Mouse (Mus musculus): ENCODE data around the gene C2cd2. TPM values are rescaled to one million over a fixed set of nuclear protein-coding genes. Genes with fewer than 3 reads are reported as not detected.
"Not testable (repeated sequence)": the region's sequence is repeated elsewhere in the genome, so short reads cannot be mapped to it uniquely, and the experiment has no call there.

C2cd2 gene
- polyA plus RNA-seq, 1 experiment from 2014 or later: 19.2 TPM

GRCm38 (mm10) chr16:97956011-97956410 lies 6.4 kb downstream of the C2cd2 start:
- peaks cover 45% of the 10 kb centered on the region for H3K36me3 ChIP-seq (ENCODE audit: control insufficient read depth, insufficient read depth, low read length)
- no peak overlapping the region for H3K27ac ChIP-seq (ENCODE audit: low read length)
- H3K27me3 ChIP-seq (ENCODE audit: control insufficient read depth, insufficient read depth, low read length): no peaks in the 10 kb centered on the region
- 80% methylated on average over 2 of the region's 2 CpGs for WGBS
- no peak for ATAC-seq (ENCODE audit: insufficient number of reproducible peaks, insufficient read depth, low FRiP score, low read depth)
- H3K4me1 ChIP-seq (ENCODE audit: control insufficient read depth, insufficient read depth, low read length): no peaks in the 10 kb centered on the region
- H3K9ac ChIP-seq (replicated peaks; ENCODE audit: low read depth, low read length): no peak overlapping the region
- no peak overlapping the region for H3K4me2 ChIP-seq (replicated peaks; ENCODE audit: low read depth, low read length)
- no peaks in the 10 kb centered on the region for H3K9me3 ChIP-seq (ENCODE audit: control insufficient read depth, low read depth, low read length)
- no peak overlapping the region for H3K4me3 ChIP-seq (ENCODE audit: low read depth, low read length)

GRCm38 (mm10) chr16:97953300-97953699 lies 9.1 kb downstream of the C2cd2 start:
- peaks cover 62% of the 10 kb centered on the region for H3K36me3 ChIP-seq (ENCODE audit: control insufficient read depth, insufficient read depth, low read length)

GRCm38 (mm10) chr16:97952801-97953200 lies 9.6 kb downstream of the C2cd2 start:
- Histone ChIP-seq H3K27me3 (ENCODE audit: control insufficient read depth, insufficient read depth, low read length) (no peaks in the 10 kb centered on the region), H3K36me3 (ENCODE audit: control insufficient read depth, insufficient read depth, low read length) (peaks cover 62% of the 10 kb centered on the region), H3K27ac (ENCODE audit: low read length) (no peak overlapping the region), H3K9me3 (ENCODE audit: control insufficient read depth, low read depth, low read length) (no peaks in the 10 kb centered on the region), H3K4me3 (ENCODE audit: low read depth, low read length) (no peak overlapping the region), H3K4me1 (ENCODE audit: control insufficient read depth, insufficient read depth, low read length) (no peaks in the 10 kb centered on the region), H3K9ac (replicated peaks; ENCODE audit: low read depth, low read length) (no peak overlapping the region), H3K4me2 (replicated peaks; ENCODE audit: low read depth, low read length) (no peak overlapping the region)
- 0 out of 2 replicates have a peak, but pooled peaks have one; percentile 46 for ATAC-seq (ENCODE audit: insufficient number of reproducible peaks, insufficient read depth, low FRiP score, low read depth)
- 82% methylated on average over 9 of the region's 9 CpGs for WGBS

More at GRCm38 (mm10) chr16:97953300-97953699, 9.1 kb downstream of the C2cd2 start:
- H3K9me3 ChIP-seq (ENCODE audit: control insufficient read depth, low read depth, low read length): no peaks in the 10 kb centered on the region
- ATAC-seq (ENCODE audit: insufficient number of reproducible peaks, insufficient read depth, low FRiP score, low read depth): no peak
- no peak overlapping the region for H3K4me3 ChIP-seq (ENCODE audit: low read depth, low read length)
- H3K4me2 ChIP-seq (replicated peaks; ENCODE audit: low read depth, low read length): no peak overlapping the region
- H3K9ac ChIP-seq (replicated peaks; ENCODE audit: low read depth, low read length): no peak overlapping the region
- no peaks in the 10 kb centered on the region for H3K27me3 ChIP-seq (ENCODE audit: control insufficient read depth, insufficient read depth, low read length)
- no peak overlapping the region for H3K27ac ChIP-seq (ENCODE audit: low read length)
- 68% methylated on average over 2 of the region's 2 CpGs for WGBS
- H3K4me1 ChIP-seq (ENCODE audit: control insufficient read depth, insufficient read depth, low read length): no peaks in the 10 kb centered on the region

- WGBS: 92% methylated on average over 4 of the region's 4 CpGs
- Histone ChIP-seq H3K4me3 (ENCODE audit: low read depth, low read length) (no peak overlapping the region), H3K36me3 (ENCODE audit: control insufficient read depth, insufficient read depth, low read length) (peaks cover 62% of the 10 kb centered on the region), H3K4me1 (ENCODE audit: control insufficient read depth, insufficient read depth, low read length) (no peaks in the 10 kb centered on the region), H3K9ac (replicated peaks; ENCODE audit: low read depth, low read length) (no peak overlapping the region), H3K27me3 (ENCODE audit: control insufficient read depth, insufficient read depth, low read length) (no peaks in the 10 kb centered on the region), H3K9me3 (ENCODE audit: control insufficient read depth, low read depth, low read length) (no peaks in the 10 kb centered on the region), H3K4me2 (replicated peaks; ENCODE audit: low read depth, low read length) (no peak overlapping the region), H3K27ac (ENCODE audit: low read length) (no peak overlapping the region)
- ATAC-seq (ENCODE audit: insufficient number of reproducible peaks, insufficient read depth, low FRiP score, low read depth): no peak
These were observed 10.0 kb downstream of the C2cd2 start for GRCm38 (mm10) chr16:97952371-97952770.

- ATAC-seq (ENCODE audit: insufficient number of reproducible peaks, insufficient read depth, low FRiP score, low read depth): no peak
- Histone ChIP-seq H3K27me3 (ENCODE audit: control insufficient read depth, insufficient read depth, low read length) (no peaks in the 10 kb centered on the region), H3K4me3 (ENCODE audit: low read depth, low read length) (no peak overlapping the region), H3K9me3 (ENCODE audit: control insufficient read depth, low read depth, low read length) (no peaks in the 10 kb centered on the region), H3K27ac (ENCODE audit: low read length) (no peak overlapping the region), H3K36me3 (ENCODE audit: control insufficient read depth, insufficient read depth, low read length) (peaks cover 54% of the 10 kb centered on the region), H3K9ac (replicated peaks; ENCODE audit: low read depth, low read length) (no peak overlapping the region), H3K4me1 (ENCODE audit: control insufficient read depth, insufficient read depth, low read length) (no peaks in the 10 kb centered on the region), H3K4me2 (replicated peaks; ENCODE audit: low read depth, low read length) (no peak overlapping the region)
- WGBS: 94% methylated on average over 8 of the region's 8 CpGs
These were observed 12.3 kb downstream of the C2cd2 start for GRCm38 (mm10) chr16:97950061-97950460.

GRCm38 (mm10) chr16:97948836-97949235 lies 13.6 kb downstream of the C2cd2 start:
- Histone ChIP-seq H3K9ac (replicated peaks; ENCODE audit: low read depth, low read length) (no peak overlapping the region), H3K4me3 (ENCODE audit: low read depth, low read length) (no peak overlapping the region), H3K36me3 (ENCODE audit: control insufficient read depth, insufficient read depth, low read length) (peaks cover 45% of the 10 kb centered on the region), H3K9me3 (ENCODE audit: control insufficient read depth, low read depth, low read length) (no peaks in the 10 kb centered on the region), H3K4me1 (ENCODE audit: control insufficient read depth, insufficient read depth, low read length) (no peaks in the 10 kb centered on the region), H3K27me3 (ENCODE audit: control insufficient read depth, insufficient read depth, low read length) (no peaks in the 10 kb centered on the region), H3K4me2 (replicated peaks; ENCODE audit: low read depth, low read length) (no peak overlapping the region), H3K27ac (ENCODE audit: low read length) (no peak overlapping the region)
- WGBS: 74% methylated on average over 4 of the region's 4 CpGs
- ATAC-seq (ENCODE audit: insufficient number of reproducible peaks, insufficient read depth, low FRiP score, low read depth): no peak

GRCm38 (mm10) chr16:97946993-97947392 lies 15.4 kb downstream of the C2cd2 start:
- not testable (repeated sequence) for H3K4me1 ChIP-seq (ENCODE audit: control insufficient read depth, insufficient read depth, low read length); ATAC-seq (ENCODE audit: insufficient number of reproducible peaks, insufficient read depth, low FRiP score, low read depth); H3K27ac ChIP-seq (ENCODE audit: low read length); H3K4me2 ChIP-seq (replicated peaks; ENCODE audit: low read depth, low read length); H3K9me3 ChIP-seq (ENCODE audit: control insufficient read depth, low read depth, low read length); H3K4me3 ChIP-seq (ENCODE audit: low read depth, low read length); H3K9ac ChIP-seq (replicated peaks; ENCODE audit: low read depth, low read length); H3K27me3 ChIP-seq (ENCODE audit: control insufficient read depth, insufficient read depth, low read length)
- peaks cover 27% of the 10 kb centered on the region for H3K36me3 ChIP-seq (ENCODE audit: control insufficient read depth, insufficient read depth, low read length)
- WGBS: 80% methylated on average over 2 of the region's 2 CpGs

- no peak for ATAC-seq (ENCODE audit: insufficient number of reproducible peaks, insufficient read depth, low FRiP score, low read depth)
- no peaks in the 10 kb centered on the region for H3K9me3 ChIP-seq (ENCODE audit: control insufficient read depth, low read depth, low read length)
- H3K4me3 ChIP-seq (ENCODE audit: low read depth, low read length): no peak overlapping the region
- H3K4me2 ChIP-seq (replicated peaks; ENCODE audit: low read depth, low read length): no peak overlapping the region
- no peak overlapping the region for H3K9ac ChIP-seq (replicated peaks; ENCODE audit: low read depth, low read length)
- no peaks in the 10 kb centered on the region for H3K4me1 ChIP-seq (ENCODE audit: control insufficient read depth, insufficient read depth, low read length)
- H3K27me3 ChIP-seq (ENCODE audit: control insufficient read depth, insufficient read depth, low read length): no peaks in the 10 kb centered on the region
- no peaks in the 10 kb centered on the region; the same call in none of the 2 replicates for H3K36me3 ChIP-seq (ENCODE audit: control insufficient read depth, insufficient read depth, low read length)
- no peak overlapping the region for H3K27ac ChIP-seq (ENCODE audit: low read length)
These were observed 20.6 kb downstream of the C2cd2 start for GRCm38 (mm10) chr16:97941844-97942243.

GRCm38 (mm10) chr16:97940471-97940973 lies 21.9 kb downstream of the C2cd2 start:
- Histone ChIP-seq H3K4me3 (ENCODE audit: low read depth, low read length) (no peak overlapping the region), H3K4me1 (ENCODE audit: control insufficient read depth, insufficient read depth, low read length) (no peaks in the 10 kb centered on the region), H3K4me2 (replicated peaks; ENCODE audit: low read depth, low read length) (no peak overlapping the region), H3K36me3 (ENCODE audit: control insufficient read depth, insufficient read depth, low read length) (no peaks in the 10 kb centered on the region; the same call in none of the 2 replicates), H3K27me3 (ENCODE audit: control insufficient read depth, insufficient read depth, low read length) (no peaks in the 10 kb centered on the region), H3K9me3 (ENCODE audit: control insufficient read depth, low read depth, low read length) (no peaks in the 10 kb centered on the region), H3K27ac (ENCODE audit: low read length) (no peak overlapping the region), H3K9ac (replicated peaks; ENCODE audit: low read depth, low read length) (no peak overlapping the region)
- 89% methylated on average over 3 of the region's 3 CpGs for WGBS
- no peak for ATAC-seq (ENCODE audit: insufficient number of reproducible peaks, insufficient read depth, low FRiP score, low read depth)

Data from stomach, embryonic 14.5 days (tissue).